Mouse (Mus musculus): ENCODE measurements around the gene Pdia2. TPM values are rescaled to one million over a fixed set of nuclear protein-coding genes. Genes with fewer than 3 reads are reported as not detected.

The Pdia2 gene
- polyA plus RNA-seq (2016; fragmentation: Nextera tagmentation; extraction: Ambion mirVana): 0.31 and 1.1 TPM in 2 replicates

DNA sequence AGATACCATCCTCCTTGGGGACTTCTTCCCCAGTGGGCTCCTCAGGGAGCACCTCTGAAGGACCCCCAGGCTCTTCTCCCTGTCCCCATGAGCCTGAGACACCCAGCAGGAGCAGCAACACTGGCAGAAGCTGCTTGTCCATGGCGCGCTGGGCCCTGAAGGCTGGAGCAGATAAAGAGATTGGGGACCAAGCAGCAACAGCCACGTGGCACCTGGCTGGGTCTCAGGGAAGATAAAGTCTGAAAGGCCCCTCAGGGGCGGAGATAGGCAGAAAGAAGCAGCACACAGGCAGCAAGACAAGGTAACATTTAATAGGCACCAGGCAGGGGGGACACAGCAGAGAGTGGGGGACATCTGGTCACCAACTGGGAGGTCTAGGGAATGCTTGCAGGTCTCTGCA is at the start of gene Pdia2:
TSS of gene Pdia2 (minus strand) at position 196 of the 400 bp plus-strand sequence.
- Histone ChIP-seq H3K27me3 (replicated peaks; ENCODE audit: low read depth, poor library complexity, severe bottlenecking) (peaks cover 59% of the 10 kb centered on the region), H3K4me3 (no peak within 1 kb of the TSS), H3K9me3 (no peaks in the 10 kb centered on the region), H3K27ac (replicated peaks) (no peak within 1 kb of the TSS), H3K36me3 (replicated peaks) (peaks cover 52% of the 10 kb centered on the region), H3K4me1 (peaks cover 29% of the 10 kb centered on the region)
- 70% methylated on average over 4 of the region's 4 CpGs for WGBS
- no peak for DNase-seq (ENCODE audit: low spot score)

DNA sequence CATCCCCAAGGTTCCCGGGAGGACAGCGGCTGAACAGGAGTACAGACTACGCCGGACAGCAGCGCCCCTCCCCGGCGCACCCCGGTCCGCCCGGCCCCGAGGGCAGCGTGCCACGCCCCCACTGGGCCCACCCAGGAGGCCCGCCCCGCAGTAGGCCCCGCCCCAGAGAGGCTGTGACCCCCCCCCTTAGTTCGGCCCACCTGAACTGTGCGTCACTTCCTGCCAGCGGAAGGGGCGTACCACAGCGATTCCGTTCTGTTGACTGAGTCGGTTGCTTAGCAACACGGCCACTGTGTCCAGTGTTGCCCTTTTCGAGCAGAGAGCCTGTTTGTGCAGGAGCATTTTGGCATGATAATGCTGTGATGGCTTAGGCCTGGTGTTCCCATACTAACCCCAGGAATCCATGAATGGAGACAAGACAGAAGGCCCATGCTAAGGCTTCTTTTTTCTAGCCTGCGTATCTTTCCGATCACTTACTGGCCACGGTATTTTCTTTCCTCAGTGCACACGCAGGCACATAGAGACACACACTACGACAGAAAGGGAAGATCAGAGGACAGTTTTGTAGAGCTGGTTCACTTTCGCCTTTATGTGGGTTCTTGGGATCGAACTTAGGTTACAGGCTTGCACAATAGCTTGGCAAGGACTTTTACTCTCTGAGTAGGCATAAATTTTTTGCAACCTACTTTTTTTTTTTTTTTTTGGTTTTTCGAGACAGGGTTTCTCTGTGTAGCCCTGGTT is 45.4 kb upstream of the Pdia2 start, which contains the start of gene Fam234a:
TSS of gene Fam234a (minus strand) at position 142 of the 741 bp plus-strand sequence.
- H3K4me1 ChIP-seq: peaks cover 16% of the 10 kb centered on the region
- H3K27me3 ChIP-seq (replicated peaks; ENCODE audit: low read depth, poor library complexity, severe bottlenecking): no peaks in the 10 kb centered on the region
- H3K4me3 ChIP-seq: peak within 1 kb of the TSS; percentile 65
- H3K27ac ChIP-seq (replicated peaks): peak within 1 kb of the TSS; percentile 76
- H3K9me3 ChIP-seq: no peaks in the 10 kb centered on the region
- WGBS: 8% methylated on average over 33 of the region's 33 CpGs
- peak; percentile 98 for DNase-seq (ENCODE audit: low spot score)
- no peaks in the 10 kb centered on the region for H3K36me3 ChIP-seq (replicated peaks)

- no peaks in the 10 kb centered on the region for H3K9me3 ChIP-seq
- H3K36me3 ChIP-seq (replicated peaks): no peaks in the 10 kb centered on the region
- WGBS: under 1% methylated on average over 32 of the region's 32 CpGs
- H3K27me3 ChIP-seq (replicated peaks; ENCODE audit: low read depth, poor library complexity, severe bottlenecking): no peaks in the 10 kb centered on the region
- H3K4me1 ChIP-seq: peaks cover 16% of the 10 kb centered on the region
- peak overlapping the region; percentile 76 for H3K27ac ChIP-seq (replicated peaks)
- H3K4me3 ChIP-seq: peak overlapping the region; percentile 65
- no peak for DNase-seq (ENCODE audit: low spot score)
These were observed 44.7 kb upstream of the Pdia2 start for GRCm38 (mm10) chr17:26243471-26244100.

DNA sequence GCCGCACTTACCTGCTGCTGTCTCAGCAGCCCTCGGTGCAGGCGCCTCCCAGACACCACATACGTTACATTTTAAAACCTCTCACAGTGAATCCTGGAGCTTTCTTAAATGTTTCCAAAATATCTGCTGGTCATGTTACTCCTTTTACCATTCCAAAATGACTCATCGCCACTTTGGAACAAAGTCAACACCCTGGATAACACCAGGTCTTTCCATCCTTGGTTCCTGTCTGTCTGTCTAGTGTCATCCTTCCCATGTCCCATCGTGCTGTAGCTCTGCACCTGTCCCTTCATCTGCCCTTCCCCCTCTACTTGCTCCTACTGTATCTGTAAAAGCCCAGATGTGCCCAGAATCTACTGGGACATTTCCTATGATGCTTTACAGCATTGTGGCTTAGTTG is 42.1 kb upstream of the Pdia2 start:
- H3K4me3 ChIP-seq: no peak overlapping the region
- WGBS: 81% methylated on average over 6 of the region's 6 CpGs
- H3K27ac ChIP-seq (replicated peaks): no peak overlapping the region
- H3K36me3 ChIP-seq (replicated peaks): no peaks in the 10 kb centered on the region
- no peaks in the 10 kb centered on the region for H3K9me3 ChIP-seq
- H3K4me1 ChIP-seq: peaks cover 24% of the 10 kb centered on the region
- no peaks in the 10 kb centered on the region for H3K27me3 ChIP-seq (replicated peaks; ENCODE audit: low read depth, poor library complexity, severe bottlenecking)
- DNase-seq (ENCODE audit: low spot score): no peak

- H3K4me1 ChIP-seq: peaks cover 32% of the 10 kb centered on the region
- H3K9me3 ChIP-seq: no peaks in the 10 kb centered on the region
- H3K27me3 ChIP-seq (replicated peaks; ENCODE audit: low read depth, poor library complexity, severe bottlenecking): no peaks in the 10 kb centered on the region
- no peak overlapping the region for H3K27ac ChIP-seq (replicated peaks)
- no peaks in the 10 kb centered on the region for H3K36me3 ChIP-seq (replicated peaks)
- no peak overlapping the region for H3K4me3 ChIP-seq
- DNase-seq (ENCODE audit: low spot score): no peak
- 86% methylated on average over 6 of the region's 6 CpGs for WGBS
These were observed 41.4 kb upstream of the Pdia2 start for GRCm38 (mm10) chr17:26240120-26240790.

DNA sequence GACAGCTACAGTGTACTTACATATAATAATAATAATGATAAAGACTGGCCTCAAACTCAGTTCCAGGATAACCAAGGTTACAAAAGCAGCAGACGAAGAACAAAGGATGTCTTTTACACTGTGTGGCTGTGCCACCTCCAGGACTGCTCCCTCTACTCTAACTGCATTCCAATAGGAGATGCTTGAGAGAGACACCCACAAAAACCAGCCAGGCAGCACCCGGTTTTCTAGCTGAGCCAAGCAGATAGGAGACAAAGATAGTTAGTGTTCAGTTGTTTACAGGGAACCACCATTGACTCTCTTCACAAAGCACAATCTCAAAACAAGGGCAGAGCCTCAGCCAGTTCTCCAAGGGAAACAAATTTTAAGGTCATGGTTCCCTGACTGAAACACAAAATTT is 40.7 kb upstream of the Pdia2 start:
- Histone ChIP-seq H3K27ac (replicated peaks) (no peak overlapping the region), H3K36me3 (replicated peaks) (no peaks in the 10 kb centered on the region), H3K4me1 (peaks cover 36% of the 10 kb centered on the region), H3K27me3 (replicated peaks; ENCODE audit: low read depth, poor library complexity, severe bottlenecking) (no peaks in the 10 kb centered on the region), H3K9me3 (no peaks in the 10 kb centered on the region), H3K4me3 (no peak overlapping the region)
- DNase-seq (ENCODE audit: low spot score): no peak
- WGBS: 65% methylated on average over 2 of the region's 2 CpGs

- WGBS: 88% methylated on average over 10 of the region's 10 CpGs
- no peak overlapping the region for H3K4me3 ChIP-seq
- H3K4me1 ChIP-seq: peaks cover 20% of the 10 kb centered on the region
- H3K36me3 ChIP-seq (replicated peaks): no peaks in the 10 kb centered on the region
- no peaks in the 10 kb centered on the region for H3K27me3 ChIP-seq (replicated peaks; ENCODE audit: low read depth, poor library complexity, severe bottlenecking)
- no peaks in the 10 kb centered on the region for H3K9me3 ChIP-seq
- H3K27ac ChIP-seq (replicated peaks): no peak overlapping the region
- DNase-seq (ENCODE audit: low spot score): no peak
These were observed 38.8 kb upstream of the Pdia2 start for GRCm38 (mm10) chr17:26237667-26238066.

DNA sequence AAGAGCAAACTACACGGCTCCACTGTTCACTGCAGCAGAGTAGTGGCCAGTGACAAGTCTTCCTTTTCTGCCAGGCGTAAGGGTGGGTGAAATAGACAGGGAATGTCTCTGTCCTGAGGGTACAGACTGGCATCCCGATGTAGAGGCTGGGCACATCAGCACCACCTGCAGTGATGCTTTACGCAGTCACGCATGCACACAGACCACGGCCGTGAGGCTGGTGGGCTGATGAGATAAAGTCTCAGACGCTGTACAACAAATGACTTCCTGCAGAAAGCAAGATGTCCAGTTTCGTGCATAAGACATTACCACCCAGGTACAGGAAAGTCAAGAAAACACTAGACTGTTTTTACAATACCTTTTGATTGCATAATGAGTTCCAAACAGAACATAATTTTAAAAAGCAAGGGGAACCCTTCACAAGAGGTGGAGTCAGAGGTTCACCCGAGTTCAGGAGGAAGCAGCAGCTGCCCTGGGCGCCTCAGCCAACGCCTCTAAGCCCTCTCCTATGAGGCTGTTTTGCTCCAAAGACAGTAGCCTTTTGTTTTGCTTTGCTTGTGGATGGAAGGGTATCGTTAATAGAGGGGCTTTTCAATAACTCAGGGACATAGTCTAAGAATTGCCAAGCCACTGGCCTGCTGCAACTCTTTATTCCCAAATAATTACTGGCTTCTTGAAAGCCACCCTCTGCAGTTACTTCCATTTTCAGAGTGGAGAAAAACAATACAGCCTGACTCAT is 36.4 kb upstream of the Pdia2 start:
- peaks cover 20% of the 10 kb centered on the region for H3K4me1 ChIP-seq
- H3K9me3 ChIP-seq: no peaks in the 10 kb centered on the region
- no peaks in the 10 kb centered on the region for H3K27me3 ChIP-seq (replicated peaks; ENCODE audit: low read depth, poor library complexity, severe bottlenecking)
- H3K36me3 ChIP-seq (replicated peaks): no peaks in the 10 kb centered on the region
- 0 out of 2 replicates have a peak overlapping the region, but pooled peaks have one; percentile 26 for H3K27ac ChIP-seq (replicated peaks)
- no peak for DNase-seq (ENCODE audit: low spot score)
- H3K4me3 ChIP-seq: no peak overlapping the region
- WGBS: 45% methylated on average over 13 of the region's 13 CpGs

DNA sequence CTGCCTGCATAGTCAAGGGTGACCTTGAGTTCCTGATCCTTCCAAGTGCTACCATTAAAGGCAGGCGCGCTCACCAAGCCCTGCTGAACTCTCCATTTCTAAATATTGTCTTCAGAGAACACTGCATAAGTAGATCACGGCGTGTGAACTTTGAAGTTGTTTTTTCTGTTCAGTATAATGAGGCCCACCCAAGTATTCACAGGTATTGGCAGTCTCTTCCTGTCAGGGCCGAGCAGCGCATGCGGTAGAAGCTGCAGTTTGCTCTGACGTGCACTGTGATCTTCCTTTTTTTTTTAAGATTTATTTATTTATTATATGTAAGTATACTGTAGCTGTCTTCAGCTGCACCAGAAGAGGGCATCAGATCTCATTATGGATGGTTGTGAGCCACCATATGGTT is 35.5 kb upstream of the Pdia2 start:
- no peak for DNase-seq (ENCODE audit: low spot score)
- 92% methylated on average over 8 of the region's 8 CpGs for WGBS
- no peaks in the 10 kb centered on the region for H3K9me3 ChIP-seq
- H3K36me3 ChIP-seq (replicated peaks): no peaks in the 10 kb centered on the region
- no peaks in the 10 kb centered on the region for H3K27me3 ChIP-seq (replicated peaks; ENCODE audit: low read depth, poor library complexity, severe bottlenecking)
- no peak overlapping the region for H3K27ac ChIP-seq (replicated peaks)
- H3K4me3 ChIP-seq: no peak overlapping the region
- peaks cover 20% of the 10 kb centered on the region for H3K4me1 ChIP-seq

DNA sequence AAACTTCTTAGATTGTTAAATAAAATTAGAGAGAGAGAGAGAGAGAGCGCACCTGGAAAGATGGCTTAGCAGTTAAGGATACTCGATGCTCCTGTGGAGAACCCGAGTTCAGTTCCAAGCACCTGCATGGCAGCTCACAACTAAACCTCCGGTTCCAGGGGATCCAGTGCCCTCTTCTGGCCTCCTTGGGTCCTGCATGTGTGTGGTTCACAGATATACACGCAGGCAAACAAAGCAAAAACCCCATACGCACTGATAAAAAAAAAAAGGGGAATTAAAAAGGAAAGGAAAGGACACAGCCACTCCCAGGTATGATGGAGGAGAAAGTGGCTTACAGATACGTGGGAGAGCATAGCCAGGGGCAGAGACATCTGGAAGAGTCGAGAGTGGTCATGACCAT is 34.0 kb upstream of the Pdia2 start:
- peaks cover 20% of the 10 kb centered on the region for H3K4me1 ChIP-seq
- 72% methylated on average over 8 of the region's 8 CpGs for WGBS
- no peaks in the 10 kb centered on the region for H3K36me3 ChIP-seq (replicated peaks)
- H3K27me3 ChIP-seq (replicated peaks; ENCODE audit: low read depth, poor library complexity, severe bottlenecking): no peaks in the 10 kb centered on the region
- H3K9me3 ChIP-seq: no peaks in the 10 kb centered on the region
- no peak for DNase-seq (ENCODE audit: low spot score)
- no peak overlapping the region for H3K4me3 ChIP-seq
- no peak overlapping the region for H3K27ac ChIP-seq (replicated peaks)

GRCm38 (mm10) chr17:26231156-26231555 is 32.3 kb upstream of the Pdia2 start:
- peaks cover 14% of the 10 kb centered on the region for H3K4me1 ChIP-seq
- no peaks in the 10 kb centered on the region for H3K36me3 ChIP-seq (replicated peaks)
- no peaks in the 10 kb centered on the region for H3K9me3 ChIP-seq
- no peak for DNase-seq (ENCODE audit: low spot score)
- 90% methylated on average over 5 of the region's 5 CpGs for WGBS
- H3K27ac ChIP-seq (replicated peaks): no peak overlapping the region
- H3K4me3 ChIP-seq: no peak overlapping the region
- H3K27me3 ChIP-seq (replicated peaks; ENCODE audit: low read depth, poor library complexity, severe bottlenecking): no peaks in the 10 kb centered on the region

- Histone ChIP-seq H3K27me3 (replicated peaks; ENCODE audit: low read depth, poor library complexity, severe bottlenecking) (no peaks in the 10 kb centered on the region), H3K9me3 (no peaks in the 10 kb centered on the region), H3K4me3 (no peak overlapping the region), H3K27ac (replicated peaks) (no peak overlapping the region), H3K36me3 (replicated peaks) (no peaks in the 10 kb centered on the region), H3K4me1 (no peaks in the 10 kb centered on the region)
- no peak for DNase-seq (ENCODE audit: low spot score)
- 94% methylated on average over 5 of the region's 5 CpGs for WGBS
These were observed 30.9 kb upstream of the Pdia2 start for GRCm38 (mm10) chr17:26229776-26230175.
